Mouse (Mus musculus) bone marrow, adult 2 months (tissue): ENCODE results near the gene Cyp2d34. TPM values are rescaled to one million over a fixed set of nuclear protein-coding genes. Genes with fewer than 3 reads are reported as not detected.

ENCODE experiments used
- H3K27ac ChIP-seq: fragments of 200-500 bp; 2 replicates; pipeline ENCODE4 v1.5.1; 2012; ENCODE audit warnings: low read depth, mild to moderate bottlenecking, control low read depth, inconsistent platforms, low read length; ENCODE audit not compliant: control insufficient read depth, poor library complexity, insufficient read depth
- H3K4me1 ChIP-seq: fragments of 200-500 bp; 2 replicates; pipeline ENCODE4 v1.6.1; 2011; ENCODE audit warnings: low read length; ENCODE audit not compliant: control insufficient read depth, insufficient read depth
- H3K4me3 ChIP-seq: fragments of 200-500 bp; replicated peaks from 2 replicates; pipeline ENCODE3; 2011; ENCODE audit warnings: mild to moderate bottlenecking, low read depth, low read length, control low read depth; ENCODE audit not compliant: control insufficient read depth
- CTCF ChIP-seq: fragments of 200-500 bp; IDR thresholded peaks from 2 replicates; pipeline ENCODE4 v1.5.1; 2011; ENCODE audit warnings: low read length, control low read depth; ENCODE audit not compliant: control insufficient read depth, insufficient read depth
- POLR2A ChIP-seq: fragments of 200-500 bp; IDR thresholded peaks from 2 replicates; pipeline ENCODE4 v1.6.1; 2011; ENCODE audit warnings: low read depth, mild to moderate bottlenecking, control low read depth, low read length, borderline replicate concordance; ENCODE audit not compliant: control insufficient read depth
- WGBS: fragments of 180-500 bp; shearing (Covaris S2); methylation state at CpG from one replicate; pipeline ENCODE4 v1.1.7; 2018; 5-methylcytosine and 5-hydroxymethylcytosine counted together
- polyA plus RNA-seq: library from polyadenylated mRNA; stranded (reverse); fragments of >200 nt; gene quantifications from 2 replicates; pipeline ENCODE4 v1.2.4, GENCODE M21; 2011; ENCODE audit warnings: low replicate concordance; ENCODE audit not compliant: missing spikeins, insufficient read depth, insufficient read length

Gene Cyp2d34
- polyA plus RNA-seq, 1 experiment = not detected

DNA sequence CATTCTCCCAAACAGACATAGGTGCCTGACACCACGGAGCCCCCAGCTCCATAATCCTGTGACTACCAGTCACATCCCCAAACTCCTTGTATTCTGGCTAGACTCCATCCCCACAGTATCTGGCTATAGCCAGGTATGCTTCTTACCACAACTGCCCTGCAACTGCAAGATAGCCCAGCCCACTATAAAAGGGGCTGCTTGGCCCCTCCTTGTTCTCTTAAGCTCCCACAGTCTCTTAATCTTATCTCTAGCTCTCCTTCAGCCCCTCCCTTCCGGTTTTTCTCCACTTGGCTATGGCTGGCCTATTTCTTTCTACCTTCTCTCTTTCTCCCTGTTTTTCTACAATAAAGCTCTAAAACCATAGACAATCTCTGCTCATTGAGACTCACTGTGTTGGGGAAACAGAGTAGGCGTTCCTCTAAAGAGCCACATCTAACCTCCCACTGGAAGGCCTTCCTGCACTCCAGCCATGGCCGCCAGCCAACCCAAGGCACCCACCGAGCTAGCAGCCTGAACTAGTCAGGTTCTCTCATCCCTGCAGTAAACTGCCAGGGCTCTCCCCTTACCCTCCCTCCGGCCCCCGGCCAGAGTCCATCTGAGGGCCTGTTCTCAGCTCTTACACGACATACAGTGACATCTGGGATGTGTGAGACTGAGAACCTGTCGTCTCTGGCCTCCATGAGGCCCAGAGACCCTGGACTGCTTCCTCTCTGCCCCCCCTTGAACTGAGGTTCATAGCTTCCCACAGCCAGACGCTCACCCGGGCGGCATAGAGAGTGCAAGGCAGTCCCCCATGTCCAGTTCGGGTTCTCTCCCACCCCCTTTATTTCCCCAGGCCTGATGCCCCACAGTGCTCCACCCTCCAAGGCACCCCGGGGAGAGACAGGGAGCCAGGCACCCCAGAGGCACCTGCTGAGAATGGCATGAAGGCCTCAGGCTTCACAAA is 16.7 kb upstream of the Cyp2d34 start:
- 72% methylated on average over 14 of the region's 14 CpGs for WGBS
- no peak for TF ChIP-seq CTCF
- TF ChIP-seq POLR2A = no peak
- no peak overlapping the region for H3K27ac ChIP-seq

DNA sequence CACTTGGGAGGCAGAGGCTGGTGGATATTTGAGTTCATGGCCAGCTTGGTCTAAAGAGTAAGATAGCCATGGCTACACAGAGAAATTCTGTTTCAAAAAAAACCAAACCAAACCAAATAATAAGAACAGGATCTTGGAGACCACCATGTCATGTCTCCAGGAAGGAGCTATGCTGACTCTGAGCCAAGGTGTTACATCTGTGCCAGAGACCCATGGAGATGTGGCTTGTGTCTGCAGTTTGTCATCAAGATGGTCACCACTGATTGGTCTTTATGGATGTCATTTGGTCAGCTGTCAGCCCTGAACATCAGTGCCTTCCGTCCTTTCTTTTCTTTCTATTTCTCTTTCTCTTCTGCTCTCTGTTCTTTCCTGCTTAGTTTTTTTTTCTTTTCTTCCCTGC is 14.2 kb upstream of the Cyp2d34 start:
- 81% methylated on average over 1 of the region's 1 CpGs for WGBS
- Histone ChIP-seq H3K4me1 (no peaks in the 10 kb centered on the region), H3K27ac (no peak overlapping the region), H3K4me3 (no peak overlapping the region)
- TF ChIP-seq CTCF = no peak

More for the DNA sequence above, 16.7 kb upstream of the Cyp2d34 start:
- Histone ChIP-seq H3K4me1 (no peaks in the 10 kb centered on the region), H3K4me3 (no peak overlapping the region)

DNA sequence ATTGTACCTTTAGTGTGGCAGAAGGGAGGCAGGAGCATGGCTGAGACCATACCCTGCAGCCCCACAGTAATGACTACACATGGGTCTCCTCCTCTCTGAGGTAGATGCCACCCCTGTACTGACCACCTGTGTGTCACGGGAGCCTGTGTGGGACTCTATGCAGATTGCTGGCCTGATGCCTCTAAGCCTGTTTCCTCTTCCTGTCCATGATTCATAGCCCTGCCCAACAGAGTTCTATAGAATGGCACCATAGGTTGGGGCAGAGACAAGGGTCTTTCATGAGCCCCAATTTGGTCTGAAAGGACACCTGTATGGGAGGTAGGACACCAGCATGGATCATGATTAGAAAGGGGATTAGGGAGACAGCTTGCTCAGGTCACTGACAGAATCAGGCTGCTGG is 1.2 kb upstream of the Cyp2d34 start:
- no peak overlapping the region for H3K27ac ChIP-seq
- no peak overlapping the region for H3K4me3 ChIP-seq
- 8% methylated on average over 1 of the region's 1 CpGs for WGBS
- no peaks in the 10 kb centered on the region for H3K4me1 ChIP-seq
- TF ChIP-seq CTCF (no peak), POLR2A (no peak)

DNA sequence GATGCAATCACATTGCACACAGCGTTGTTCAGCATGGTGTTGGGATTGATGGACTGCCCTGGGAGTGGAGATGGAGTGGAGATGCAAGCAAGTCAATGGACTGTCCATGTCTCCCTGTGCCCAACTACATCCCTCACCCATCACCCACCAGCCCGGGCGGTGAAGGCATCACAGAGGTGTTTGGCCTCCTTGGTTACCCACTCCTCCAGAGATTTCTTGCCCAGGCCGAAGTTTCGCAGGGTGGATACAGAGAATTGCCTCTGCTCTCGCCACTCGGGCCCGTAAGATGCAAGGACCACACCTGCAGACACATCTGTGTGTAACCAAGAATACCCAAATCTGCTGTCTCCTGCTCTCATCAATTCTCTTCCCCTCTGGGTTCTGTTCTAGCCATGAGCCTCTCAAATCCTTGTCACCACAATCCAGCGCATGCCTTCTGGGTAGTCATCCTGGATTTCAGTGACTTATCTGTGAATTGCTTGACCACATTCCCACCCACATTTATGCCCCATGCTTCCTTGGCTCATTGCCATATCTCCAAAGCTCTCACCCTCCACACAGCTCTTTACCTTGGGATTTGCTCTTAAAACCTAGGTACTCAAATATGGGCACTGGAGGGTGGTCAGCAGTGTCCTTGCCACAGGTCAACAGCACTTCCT is 2.3 kb downstream of the Cyp2d34 start:
- Histone ChIP-seq H3K4me3 (no peak overlapping the region), H3K4me1 (no peaks in the 10 kb centered on the region), H3K27ac (no peak overlapping the region)
- WGBS = 83% methylated on average over 9 of the region's 9 CpGs
- TF ChIP-seq CTCF (no peak), POLR2A (no peak)

DNA sequence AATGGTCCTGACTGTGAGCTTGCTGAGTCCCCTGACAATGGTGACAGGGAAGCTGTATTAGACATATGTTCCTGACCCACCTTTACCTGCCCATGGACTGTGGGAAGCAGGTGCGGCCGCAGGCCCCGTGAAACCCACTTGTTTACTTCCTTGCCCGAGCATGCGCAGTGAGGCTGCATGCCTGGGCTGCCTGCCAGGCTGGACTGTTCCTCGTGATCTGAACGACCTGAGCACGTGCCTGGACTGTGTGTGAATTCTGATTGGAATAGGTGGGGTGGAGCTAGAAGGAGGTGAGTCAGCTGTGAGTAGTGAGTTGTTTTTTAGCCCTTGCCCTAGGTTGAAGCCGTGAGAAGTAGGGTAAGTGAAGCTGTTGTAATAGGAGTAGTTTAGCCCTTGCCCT is 38.1 kb downstream of the Cyp2d34 start:
- Histone ChIP-seq H3K27ac (no peak overlapping the region), H3K4me3 (no peak overlapping the region), H3K4me1 (no peaks in the 10 kb centered on the region)
- TF ChIP-seq CTCF (no peak), POLR2A (no peak)
- WGBS = 76% methylated on average over 9 of the region's 9 CpGs

DNA sequence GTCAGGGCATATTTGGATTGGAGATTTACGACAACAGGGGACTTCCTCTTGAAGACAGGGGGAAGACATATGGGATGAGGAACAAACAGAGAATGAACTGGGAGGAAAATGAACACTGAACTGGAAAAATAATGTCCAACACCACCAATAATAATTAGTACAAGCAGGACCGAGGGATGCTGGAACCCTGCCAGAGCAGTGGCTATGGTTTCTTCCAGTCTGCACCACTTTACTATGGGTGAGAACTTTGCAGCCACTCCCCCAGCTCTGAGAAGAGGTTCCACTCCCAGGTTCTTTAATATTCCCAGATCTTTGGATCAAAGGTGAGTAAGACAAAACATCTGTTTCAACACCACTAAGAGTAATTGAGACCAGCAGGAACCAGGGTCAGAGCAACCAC is 41.7 kb downstream of the Cyp2d34 start:
- TF ChIP-seq CTCF (no peak), POLR2A (no peak)
- H3K27ac ChIP-seq = no peak overlapping the region
- H3K4me1 ChIP-seq = no peaks in the 10 kb centered on the region
- 78% methylated on average over 2 of the region's 2 CpGs for whole genome bisulfite sequencing
- H3K4me3 ChIP-seq = no peak overlapping the region

DNA sequence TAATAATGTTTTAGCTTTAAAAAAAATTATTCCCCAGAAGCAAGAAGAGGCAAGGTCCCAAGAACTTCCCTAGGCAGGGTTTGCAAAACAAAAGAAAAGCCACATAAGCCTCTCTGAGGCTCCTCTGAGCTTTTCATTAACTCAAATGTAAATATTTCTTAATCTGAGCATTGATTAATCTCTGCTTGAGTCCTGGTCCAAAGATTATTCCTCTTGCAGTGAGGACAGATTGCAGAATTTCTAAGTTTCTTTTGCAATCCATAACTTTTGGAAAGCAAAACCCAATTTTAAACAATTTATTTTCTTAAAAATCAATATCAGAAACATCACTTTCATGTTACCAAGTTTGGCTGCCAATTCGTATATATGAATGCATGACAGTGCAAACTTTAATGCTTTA is 47.9 kb downstream of the Cyp2d34 start:
- 67% methylated on average over 1 of the region's 1 CpGs for WGBS
- Histone ChIP-seq H3K4me1 (no peaks in the 10 kb centered on the region), H3K4me3 (no peak overlapping the region), H3K27ac (no peak overlapping the region)
- TF ChIP-seq POLR2A (no peak), CTCF (no peak)

Other genes with a start within 250 kb of the Cyp2d34 start
- 5.2 and 7.2 TPM in 2 replicates for gene Cyp2d22, start 240.7 kb downstream of the Cyp2d34 start, polyA plus RNA-seq
- not detected in 2 replicates for gene Cyp2d11, start 226.9 kb downstream of the Cyp2d34 start, polyA plus RNA-seq
- 1.4 and 3.4 TPM in 2 replicates for gene Cyp2d10, start 213.8 kb downstream of the Cyp2d34 start, polyA plus RNA-seq
- 1.3 and 5.0 TPM in 2 replicates for gene Cyp2d9, start 187.5 kb downstream of the Cyp2d34 start, polyA plus RNA-seq
- not detected in 2 replicates for gene Cyp2d12, start 65.9 kb downstream of the Cyp2d34 start, polyA plus RNA-seq
- not detected in 2 replicates for gene Cyp2d40, start 143.2 kb upstream of the Cyp2d34 start, polyA plus RNA-seq
- gene Cyp2d26, start 173.3 kb upstream of the Cyp2d34 start, polyA plus RNA-seq = 0.86 and 3.2 TPM in 2 replicates